Mouse (Mus musculus): ENCODE results near the gene Rtn1. TPM values are rescaled to one million over a fixed set of nuclear protein-coding genes. Genes with fewer than 3 reads are reported as not detected.

Rtn1 gene
- polyA plus RNA-seq, 1 experiment from 2014 or later, result 13.8 TPM

GRCm38 (mm10) chr12:72407146-72407545 is 1.7 kb downstream of the Rtn1 start:
- DNase-seq (ENCODE audit: low spot score), result no peak
- WGBS, result 9% methylated on average over 11 of the region's 11 CpGs

GRCm38 (mm10) chr12:72405031-72405430 is 3.8 kb downstream of the Rtn1 start:
- no peak for DNase-seq (ENCODE audit: low spot score)
- WGBS, result 60% methylated on average over 4 of the region's 5 CpGs
- Histone ChIP-seq H3K9me3 (no peaks in the 10 kb centered on the region), H3K4me1 (peaks cover 21% of the 10 kb centered on the region), H3K36me3 (no peaks in the 10 kb centered on the region), H3K27ac (no peak overlapping the region), H3K27me3 (ENCODE audit: insufficient read depth, poor library complexity, severe bottlenecking) (peaks cover 33% of the 10 kb centered on the region), H3K4me3 (no peak overlapping the region)

More at GRCm38 (mm10) chr12:72407146-72407545, 1.7 kb downstream of the Rtn1 start:
- H3K9me3 ChIP-seq, result no peaks in the 10 kb centered on the region
- H3K27me3 ChIP-seq (ENCODE audit: insufficient read depth, poor library complexity, severe bottlenecking), result peaks cover 33% of the 10 kb centered on the region
- peaks cover 21% of the 10 kb centered on the region for H3K4me1 ChIP-seq
- H3K27ac ChIP-seq, result no peak overlapping the region
- no peaks in the 10 kb centered on the region for H3K36me3 ChIP-seq
- peak overlapping the region; percentile 68 for H3K4me3 ChIP-seq

- no peaks in the 10 kb centered on the region for H3K9me3 ChIP-seq
- no peaks in the 10 kb centered on the region for H3K4me1 ChIP-seq
- H3K36me3 ChIP-seq, result no peaks in the 10 kb centered on the region
- H3K4me3 ChIP-seq, result no peak overlapping the region
- no peak for DNase-seq (ENCODE audit: low spot score)
- no peak overlapping the region for H3K27ac ChIP-seq
- H3K27me3 ChIP-seq (ENCODE audit: insufficient read depth, poor library complexity, severe bottlenecking), result no peaks in the 10 kb centered on the region
- WGBS, result 49% methylated on average over 13 of the region's 13 CpGs
Observed at GRCm38 (mm10) chr12:72393046-72393805, 15.6 kb downstream of the Rtn1 start.

GRCm38 (mm10) chr12:72390346-72390745 is 18.5 kb downstream of the Rtn1 start:
- H3K27me3 ChIP-seq (ENCODE audit: insufficient read depth, poor library complexity, severe bottlenecking), result no peaks in the 10 kb centered on the region
- no peak overlapping the region for H3K4me3 ChIP-seq
- DNase-seq (ENCODE audit: low spot score), result no peak
- WGBS, result 70% methylated on average over 2 of the region's 2 CpGs
- H3K36me3 ChIP-seq, result no peaks in the 10 kb centered on the region
- H3K27ac ChIP-seq, result no peak overlapping the region
- H3K4me1 ChIP-seq, result no peaks in the 10 kb centered on the region
- no peaks in the 10 kb centered on the region for H3K9me3 ChIP-seq

- H3K9me3 ChIP-seq, result no peaks in the 10 kb centered on the region
- no peak overlapping the region for H3K27ac ChIP-seq
- DNase-seq (ENCODE audit: low spot score), result no peak
- WGBS, result 89% methylated on average over 14 of the region's 14 CpGs
- no peaks in the 10 kb centered on the region for H3K4me1 ChIP-seq
- H3K4me3 ChIP-seq, result no peak overlapping the region
- H3K36me3 ChIP-seq, result no peaks in the 10 kb centered on the region
- H3K27me3 ChIP-seq (ENCODE audit: insufficient read depth, poor library complexity, severe bottlenecking), result no peaks in the 10 kb centered on the region
Observed at GRCm38 (mm10) chr12:72389377-72390103, 19.3 kb downstream of the Rtn1 start.

- Histone ChIP-seq H3K36me3 (no peaks in the 10 kb centered on the region), H3K4me1 (no peaks in the 10 kb centered on the region), H3K9me3 (no peaks in the 10 kb centered on the region), H3K4me3 (no peak overlapping the region), H3K27me3 (ENCODE audit: insufficient read depth, poor library complexity, severe bottlenecking) (no peaks in the 10 kb centered on the region), H3K27ac (no peak overlapping the region)
- 87% methylated on average over 5 of the region's 5 CpGs for WGBS
- DNase-seq (ENCODE audit: low spot score), result no peak
Observed at GRCm38 (mm10) chr12:72388835-72389234, 20.0 kb downstream of the Rtn1 start.

GRCm38 (mm10) chr12:72388135-72388534 is 20.7 kb downstream of the Rtn1 start:
- DNase-seq (ENCODE audit: low spot score), result no peak
- H3K4me1 ChIP-seq, result no peaks in the 10 kb centered on the region
- no peaks in the 10 kb centered on the region for H3K36me3 ChIP-seq
- no peak overlapping the region for H3K4me3 ChIP-seq
- H3K27me3 ChIP-seq (ENCODE audit: insufficient read depth, poor library complexity, severe bottlenecking), result no peaks in the 10 kb centered on the region
- 85% methylated on average over 6 of the region's 6 CpGs for WGBS
- H3K9me3 ChIP-seq, result no peaks in the 10 kb centered on the region
- H3K27ac ChIP-seq, result no peak overlapping the region

- Histone ChIP-seq H3K9me3 (no peaks in the 10 kb centered on the region), H3K4me3 (no peak overlapping the region), H3K36me3 (no peaks in the 10 kb centered on the region), H3K4me1 (peaks cover 7% of the 10 kb centered on the region; the same call in 1 of the 2 replicates), H3K27me3 (ENCODE audit: insufficient read depth, poor library complexity, severe bottlenecking) (no peaks in the 10 kb centered on the region), H3K27ac (no peak overlapping the region)
- DNase-seq (ENCODE audit: low spot score), result no peak
- WGBS, result 84% methylated on average over 5 of the region's 5 CpGs
Observed at GRCm38 (mm10) chr12:72376309-72376708, 32.5 kb downstream of the Rtn1 start.

- Histone ChIP-seq H3K27me3 (ENCODE audit: insufficient read depth, poor library complexity, severe bottlenecking) (no peaks in the 10 kb centered on the region), H3K9me3 (no peaks in the 10 kb centered on the region), H3K4me3 (no peak overlapping the region), H3K27ac (no peak overlapping the region), H3K4me1 (peaks cover 7% of the 10 kb centered on the region; the same call in 1 of the 2 replicates), H3K36me3 (no peaks in the 10 kb centered on the region)
- 73% methylated on average over 11 of the region's 11 CpGs for WGBS
- peak; percentile 72 for DNase-seq (ENCODE audit: low spot score)
Observed at GRCm38 (mm10) chr12:72374823-72375225, 34.0 kb downstream of the Rtn1 start.

- WGBS, result 69% methylated on average over 17 of the region's 17 CpGs
- no peaks in the 10 kb centered on the region for H3K27me3 ChIP-seq (ENCODE audit: insufficient read depth, poor library complexity, severe bottlenecking)
- peaks cover 7% of the 10 kb centered on the region; the same call in 1 of the 2 replicates for H3K4me1 ChIP-seq
- no peaks in the 10 kb centered on the region for H3K9me3 ChIP-seq
- H3K27ac ChIP-seq, result no peak overlapping the region
- H3K36me3 ChIP-seq, result no peaks in the 10 kb centered on the region
- no peak overlapping the region for H3K4me3 ChIP-seq
- DNase-seq (ENCODE audit: low spot score), result peak; percentile 69
Observed at GRCm38 (mm10) chr12:72373916-72374615, 34.8 kb downstream of the Rtn1 start.

GRCm38 (mm10) chr12:72370081-72370480 is 38.8 kb downstream of the Rtn1 start:
- WGBS, result 71% methylated on average over 5 of the region's 5 CpGs
- H3K9me3 ChIP-seq, result no peaks in the 10 kb centered on the region
- no peak overlapping the region for H3K27ac ChIP-seq
- H3K4me3 ChIP-seq, result no peak overlapping the region
- no peaks in the 10 kb centered on the region for H3K27me3 ChIP-seq (ENCODE audit: insufficient read depth, poor library complexity, severe bottlenecking)
- H3K4me1 ChIP-seq, result peaks cover 7% of the 10 kb centered on the region; the same call in 1 of the 2 replicates
- no peaks in the 10 kb centered on the region for H3K36me3 ChIP-seq
- DNase-seq (ENCODE audit: low spot score), result no peak

- H3K27ac ChIP-seq, result no peak overlapping the region
- DNase-seq (ENCODE audit: low spot score), result no peak
- H3K4me3 ChIP-seq, result no peak overlapping the region
- no peaks in the 10 kb centered on the region for H3K36me3 ChIP-seq
- no peaks in the 10 kb centered on the region for H3K9me3 ChIP-seq
- H3K4me1 ChIP-seq, result peaks cover 7% of the 10 kb centered on the region
- H3K27me3 ChIP-seq (ENCODE audit: insufficient read depth, poor library complexity, severe bottlenecking), result no peaks in the 10 kb centered on the region
- WGBS, result 75% methylated on average over 3 of the region's 3 CpGs
Observed at GRCm38 (mm10) chr12:72366763-72367162, 42.1 kb downstream of the Rtn1 start.

- H3K27me3 ChIP-seq (ENCODE audit: insufficient read depth, poor library complexity, severe bottlenecking), result no peaks in the 10 kb centered on the region
- no peak overlapping the region for H3K27ac ChIP-seq
- WGBS, result 50% methylated on average over 2 of the region's 2 CpGs
- DNase-seq (ENCODE audit: low spot score), result no peak
- no peak overlapping the region for H3K4me3 ChIP-seq
- H3K4me1 ChIP-seq, result peaks cover 10% of the 10 kb centered on the region
- H3K9me3 ChIP-seq, result no peaks in the 10 kb centered on the region
- H3K36me3 ChIP-seq, result no peaks in the 10 kb centered on the region
Observed at GRCm38 (mm10) chr12:72366104-72366437, 42.8 kb downstream of the Rtn1 start.
